Mouse (Mus musculus): Measurements from ENCODE around the gene Vegfa.

Vegfa gene

DNA sequence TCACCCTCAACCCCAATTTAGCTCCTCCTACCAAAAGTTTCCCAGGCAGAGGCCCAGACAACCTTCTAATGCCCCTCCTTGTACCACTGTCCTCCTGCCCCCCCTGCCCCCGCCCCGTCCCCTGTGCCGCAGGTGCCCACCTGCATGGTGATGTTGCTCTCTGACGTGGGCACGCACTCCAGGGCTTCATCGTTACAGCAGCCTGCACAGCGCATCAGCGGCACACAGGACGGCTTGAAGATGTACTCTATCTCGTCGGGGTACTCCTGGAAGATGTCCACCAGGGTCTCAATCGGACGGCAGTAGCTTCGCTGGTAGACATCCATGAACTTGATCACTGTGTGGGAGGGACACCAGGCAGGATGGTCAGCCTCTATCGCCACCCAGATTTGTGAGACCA is 7.0 kb downstream of the Vegfa start:
- no peak for DNase-seq

DNA sequence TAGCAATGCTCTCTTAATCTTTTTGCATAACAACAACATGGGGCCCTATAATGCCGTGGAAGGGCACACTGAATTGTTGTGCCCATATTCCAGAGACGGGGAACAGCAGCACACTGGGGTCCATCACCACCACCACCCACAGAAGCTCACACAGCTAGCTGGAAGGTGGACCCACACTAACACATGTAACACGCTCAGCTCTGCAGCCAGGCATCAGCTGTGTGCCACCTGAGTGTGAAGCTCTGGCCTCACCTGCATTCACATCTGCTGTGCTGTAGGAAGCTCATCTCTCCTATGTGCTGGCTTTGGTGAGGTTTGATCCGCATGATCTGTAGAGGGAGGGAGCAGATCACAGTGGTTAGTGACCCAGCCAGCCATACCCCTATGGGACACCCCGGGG is 8.0 kb downstream of the Vegfa start:
- no peak for DNase-seq

DNA sequence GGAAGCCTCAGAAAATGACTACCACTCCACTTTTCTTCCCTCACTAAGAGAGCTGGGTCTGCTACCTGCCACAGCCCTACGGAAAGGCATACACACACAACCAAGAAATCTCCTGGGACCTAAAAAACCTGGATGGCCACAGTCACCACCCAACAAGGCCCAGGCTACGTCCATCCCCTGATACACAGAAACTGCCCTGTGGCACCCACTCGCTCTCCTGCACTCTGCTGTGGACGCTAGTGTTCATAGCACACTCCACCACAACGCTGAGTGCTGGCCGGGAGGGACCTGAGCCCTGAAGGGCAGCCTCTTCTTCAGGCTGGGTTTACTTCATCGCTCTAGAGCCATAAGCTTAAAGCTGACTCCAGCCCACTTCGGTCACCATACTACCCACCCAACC is 8.6 kb downstream of the Vegfa start:
- no peak for DNase-seq

DNA sequence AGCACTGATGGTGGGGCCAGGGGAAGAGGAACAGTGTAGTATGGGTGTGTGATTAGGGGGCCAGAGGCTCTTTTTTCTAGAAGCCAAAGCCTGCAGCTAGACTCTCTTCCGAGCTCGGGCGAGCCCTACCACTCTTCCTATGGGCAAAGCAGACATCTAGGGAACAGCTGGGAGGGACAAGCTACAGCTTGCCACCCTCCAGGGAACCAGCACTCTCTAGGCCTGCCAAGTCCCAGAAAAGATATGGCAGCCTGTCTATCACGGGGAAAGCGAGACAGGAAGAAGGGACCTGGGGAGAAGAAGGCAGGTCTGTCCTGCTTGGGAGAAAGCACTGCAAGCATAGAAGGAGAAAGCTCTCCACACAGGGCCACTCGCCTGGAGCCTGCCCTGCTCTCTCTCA is 9.2 kb downstream of the Vegfa start:
- no peak for DNase-seq

DNA sequence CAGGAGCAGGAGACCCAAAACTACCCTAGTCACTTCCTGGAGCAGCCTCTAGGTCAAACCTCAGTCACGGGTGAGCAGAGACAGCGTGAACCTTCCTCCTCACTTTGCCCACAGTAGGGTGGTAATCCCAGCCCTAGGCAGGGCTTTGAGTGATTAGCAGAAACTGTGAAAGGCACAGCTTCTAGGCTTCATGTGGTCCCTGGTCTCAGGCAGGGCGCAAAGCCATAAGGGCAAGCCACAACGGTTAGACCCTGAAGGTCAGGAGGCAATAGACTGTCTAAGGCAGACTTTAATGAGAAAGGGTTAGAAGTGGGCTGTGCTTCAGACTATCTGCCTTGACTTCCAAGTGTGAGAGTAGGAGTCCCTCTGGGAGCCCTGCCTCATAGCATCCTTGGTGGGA is 9.7 kb downstream of the Vegfa start:
- no peak for DNase-seq

DNA sequence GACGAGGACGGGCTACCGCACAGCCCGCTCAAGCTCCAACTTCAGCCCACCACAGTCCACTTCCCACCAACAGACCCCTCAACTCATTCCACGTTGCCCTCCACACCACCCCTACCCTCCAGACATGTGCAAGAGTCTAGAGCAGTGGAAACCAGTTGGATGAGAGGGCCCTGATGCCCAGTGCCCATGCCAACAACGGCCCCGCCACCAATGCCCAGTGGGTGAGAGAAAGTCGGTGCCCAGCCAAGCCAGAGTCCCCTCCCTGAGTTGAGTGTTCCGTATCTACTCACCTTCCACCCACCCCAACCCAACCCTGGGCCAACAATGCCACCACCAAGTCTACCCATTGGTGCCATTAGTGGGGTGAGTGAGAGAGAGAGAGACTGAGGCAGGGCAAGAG is 10.4 kb downstream of the Vegfa start:
- no peak for DNase-seq

DNA sequence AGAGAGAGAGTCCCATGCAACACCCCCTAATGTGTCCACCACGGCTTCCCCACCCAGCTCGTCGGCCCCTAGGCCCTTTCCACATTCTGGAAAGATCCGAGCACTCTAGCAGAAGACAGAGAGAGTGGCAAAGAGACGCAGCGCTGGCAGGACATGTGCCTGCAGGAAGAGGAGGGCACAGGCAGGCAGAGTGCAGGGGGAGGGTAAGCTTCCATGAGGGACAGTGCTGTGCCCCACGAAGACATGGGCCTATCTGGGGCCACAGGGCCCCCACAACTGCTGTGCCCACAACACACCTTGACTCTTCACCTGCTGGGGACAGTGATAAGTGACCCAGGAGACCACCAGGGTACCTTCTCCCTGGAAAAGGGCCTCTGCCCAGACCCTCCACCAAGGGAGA is 11.0 kb downstream of the Vegfa start:
- DNase-seq: no peak

DNA sequence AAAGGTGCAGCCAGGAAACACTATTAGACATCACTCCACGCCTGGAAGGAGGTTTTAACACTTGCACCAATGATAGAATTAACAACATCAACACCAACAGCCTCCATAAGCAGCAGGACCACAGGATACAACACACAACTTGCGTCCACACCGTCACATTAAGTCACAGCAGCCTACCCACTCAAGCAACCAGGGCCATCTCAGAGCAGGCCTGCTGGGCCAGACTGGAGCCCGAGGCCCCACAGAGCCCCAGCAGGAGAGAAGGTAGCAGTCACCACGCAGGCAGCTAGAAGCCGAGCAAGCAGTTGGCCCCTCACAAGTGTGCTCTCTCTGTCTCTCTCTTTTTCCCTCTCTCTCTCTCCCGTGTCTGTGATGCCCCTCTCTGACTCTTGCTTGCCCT is 11.6 kb downstream of the Vegfa start:
- no peak for DNase-seq

DNA sequence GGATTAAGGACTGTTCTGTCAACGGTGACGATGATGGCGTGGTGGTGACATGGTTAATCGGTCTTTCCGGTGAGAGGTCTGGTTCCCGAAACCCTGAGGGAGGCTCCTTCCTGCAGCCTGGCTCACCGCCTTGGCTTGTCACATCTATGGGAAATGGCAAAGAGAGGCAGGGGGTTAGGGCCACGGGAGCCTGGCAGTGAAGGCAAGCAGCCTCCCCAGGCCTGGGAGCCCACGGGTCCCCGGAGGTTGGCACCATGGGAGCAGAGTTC is 13.5 kb downstream of the Vegfa start:
- DNase-seq: no peak

DNA sequence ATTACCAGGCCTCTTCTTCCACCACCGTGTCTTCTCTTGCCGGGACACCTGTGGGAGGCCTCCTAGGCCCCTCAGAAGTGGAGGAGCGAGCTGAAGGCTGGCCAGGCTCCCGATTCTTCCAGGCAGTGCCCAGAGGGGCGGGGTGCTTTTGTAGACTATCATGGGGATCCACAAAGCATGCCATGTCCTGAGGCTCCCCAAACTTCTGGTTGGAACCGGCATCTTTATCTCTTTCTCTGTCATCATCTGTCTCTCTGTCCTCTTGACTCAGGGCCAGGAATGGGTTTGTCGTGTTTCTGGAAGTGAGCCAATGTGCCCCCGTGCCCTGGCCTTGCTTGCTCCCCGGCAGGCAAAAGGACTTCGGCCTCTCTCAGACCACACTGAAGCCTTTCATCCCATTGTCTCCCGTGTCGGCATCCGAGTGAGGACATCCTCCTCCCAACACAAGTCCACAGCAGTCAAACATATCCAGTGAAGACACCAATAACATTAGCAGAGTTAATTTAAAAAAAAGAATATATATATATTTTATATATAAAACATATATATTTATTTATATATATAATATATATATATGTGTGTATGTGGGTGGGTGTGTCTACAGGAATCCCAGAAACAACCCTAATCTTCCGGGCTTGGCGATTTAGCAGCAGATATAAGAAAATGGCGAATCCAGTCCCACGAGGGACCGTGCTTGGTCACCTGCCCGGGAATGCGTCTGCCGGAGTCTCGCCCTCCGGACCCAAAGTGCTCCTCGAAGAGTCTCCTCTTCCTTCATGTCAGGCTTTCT is 14.0 kb downstream of the Vegfa start:
- DNase-seq: no peak

DNA sequence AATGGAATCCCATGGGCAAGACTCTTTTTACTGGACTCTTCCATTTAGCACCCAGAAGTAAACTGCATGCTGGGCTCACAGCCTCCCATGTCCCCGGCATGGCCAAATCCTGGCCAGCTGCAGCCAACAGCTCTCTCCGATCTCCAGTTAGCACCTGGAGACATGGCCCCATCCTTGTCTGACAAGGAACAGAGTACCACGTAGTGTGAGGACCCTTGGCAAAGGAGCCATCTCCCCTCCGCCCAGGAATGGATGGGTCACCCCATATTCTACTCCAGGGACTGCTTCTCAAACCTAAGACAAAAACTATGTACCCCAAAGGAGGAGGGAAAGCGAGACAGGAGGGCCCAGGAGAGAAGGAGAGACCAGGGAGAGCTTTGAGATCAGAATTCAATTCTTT is 15.6 kb downstream of the Vegfa start:
- no peak for DNase-seq

DNA sequence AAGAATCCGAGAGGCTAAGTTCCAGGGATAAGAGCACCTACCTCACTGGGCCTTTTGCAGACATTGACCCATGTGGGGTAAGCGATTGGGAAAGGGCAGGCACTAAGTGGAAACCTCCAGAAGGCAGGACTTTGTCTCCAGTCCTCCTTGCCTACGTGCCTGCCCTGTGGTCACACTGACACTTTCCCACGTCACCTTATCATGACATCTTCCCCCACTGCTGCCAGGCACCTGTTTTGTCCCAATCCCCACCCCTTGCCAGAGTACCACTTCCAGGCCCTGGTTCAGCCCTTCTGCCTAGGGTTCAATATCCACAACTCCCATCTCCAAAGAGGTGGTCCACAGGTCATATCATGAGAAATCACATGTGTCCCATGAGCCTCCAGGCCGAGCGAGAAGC is 16.2 kb downstream of the Vegfa start:
- no peak for DNase-seq

DNA sequence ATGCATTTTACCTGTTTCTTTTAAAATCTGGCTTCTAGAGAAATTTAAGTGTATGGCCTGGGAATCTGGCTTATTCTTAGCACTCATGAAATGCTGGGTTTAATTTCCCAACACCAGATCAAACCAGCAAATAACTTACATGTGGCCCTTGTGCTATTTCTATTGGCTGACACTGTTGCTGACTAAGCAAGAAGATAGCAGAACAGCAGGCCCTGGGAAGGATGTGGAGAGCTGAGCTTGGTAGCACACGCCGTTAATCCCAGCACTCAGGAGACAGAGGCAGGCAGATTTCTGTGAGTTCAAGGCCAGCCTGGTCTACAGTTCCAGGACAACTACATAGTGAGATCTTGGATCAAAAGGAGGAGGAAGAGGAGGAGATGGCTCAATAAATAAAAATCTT is 17.2 kb downstream of the Vegfa start:
- no peak for DNase-seq

DNA sequence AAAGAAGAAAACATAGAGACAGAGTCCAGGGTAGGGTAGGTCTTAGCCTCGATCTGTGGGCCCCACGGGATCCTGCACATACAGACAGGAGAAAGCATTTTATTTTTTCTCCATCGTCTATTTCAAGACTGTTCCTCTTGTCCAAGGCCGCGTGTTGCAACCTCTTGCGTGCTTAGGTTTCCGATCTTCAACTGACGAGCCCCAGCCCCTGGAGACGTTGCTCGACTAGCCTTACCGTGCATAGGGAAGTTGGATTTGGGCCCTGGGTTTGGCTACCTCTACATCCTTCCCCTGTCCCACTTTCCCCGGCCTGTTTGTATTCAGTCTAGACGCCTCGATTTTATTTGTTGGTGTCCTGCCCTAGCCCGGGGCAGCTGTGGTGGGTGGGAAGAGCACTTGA is 18.6 kb downstream of the Vegfa start:
- DNase-seq: no peak

DNA sequence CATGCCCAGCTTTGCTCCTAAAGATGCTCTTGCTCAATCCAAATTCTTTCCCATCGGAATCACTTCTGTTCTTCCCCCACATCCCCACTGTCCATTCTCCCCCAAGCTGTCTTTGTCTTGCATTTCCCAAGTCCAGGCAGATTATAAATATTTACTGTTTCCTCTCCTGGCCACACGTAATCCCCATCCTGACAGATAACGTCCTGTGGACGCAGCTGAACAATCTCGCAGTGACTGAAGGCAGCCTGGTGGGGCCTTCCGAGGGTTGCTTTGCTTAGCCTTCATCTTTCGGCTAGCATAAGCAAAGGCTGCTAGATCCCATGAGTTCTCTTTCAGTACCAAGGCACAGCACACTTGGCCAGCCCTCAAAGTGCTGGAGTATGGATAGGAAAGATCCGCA is 20.0 kb downstream of the Vegfa start:
- DNase-seq: no peak

DNA sequence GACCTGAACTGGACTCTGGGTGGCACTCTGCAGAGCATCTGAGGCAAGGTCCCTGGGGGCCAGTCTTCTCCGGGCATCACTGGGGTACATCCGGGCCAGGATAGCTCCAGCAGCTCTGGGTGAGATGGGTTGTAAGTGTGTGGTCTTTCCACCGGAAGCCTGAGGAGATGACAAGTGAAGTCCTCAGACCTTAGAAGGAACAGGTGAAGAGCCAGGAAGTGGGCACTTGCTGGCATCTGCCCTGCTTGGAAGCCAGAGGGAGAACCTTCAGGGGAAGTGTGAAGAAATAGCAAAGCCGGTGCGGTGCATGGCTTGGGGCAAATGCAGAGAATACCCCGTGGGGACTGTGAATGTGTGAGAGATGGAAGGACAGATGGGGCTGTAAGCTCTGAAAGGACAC is 21.7 kb downstream of the Vegfa start:
- DNase-seq: no peak

DNA sequence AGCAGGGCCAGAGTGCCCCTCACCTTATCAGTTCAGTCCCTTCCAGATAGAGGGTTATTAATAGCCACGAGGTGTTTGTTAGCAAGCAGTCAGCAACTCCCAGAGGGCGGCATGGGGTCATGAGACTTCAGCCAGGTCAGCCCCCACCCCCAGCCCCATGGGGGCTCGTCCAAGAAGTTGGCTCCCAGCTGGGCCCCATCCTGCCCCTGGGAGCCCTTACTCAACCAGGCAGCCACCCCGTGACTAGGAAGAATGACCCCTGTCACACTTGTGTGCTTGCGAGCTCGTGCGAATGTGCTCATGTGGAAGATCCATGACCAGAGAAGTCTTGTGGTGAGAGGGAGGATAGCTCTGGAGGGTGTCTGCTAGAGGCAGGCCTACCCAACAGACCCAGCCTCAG is 23.0 kb downstream of the Vegfa start:
- no peak for DNase-seq

DNA sequence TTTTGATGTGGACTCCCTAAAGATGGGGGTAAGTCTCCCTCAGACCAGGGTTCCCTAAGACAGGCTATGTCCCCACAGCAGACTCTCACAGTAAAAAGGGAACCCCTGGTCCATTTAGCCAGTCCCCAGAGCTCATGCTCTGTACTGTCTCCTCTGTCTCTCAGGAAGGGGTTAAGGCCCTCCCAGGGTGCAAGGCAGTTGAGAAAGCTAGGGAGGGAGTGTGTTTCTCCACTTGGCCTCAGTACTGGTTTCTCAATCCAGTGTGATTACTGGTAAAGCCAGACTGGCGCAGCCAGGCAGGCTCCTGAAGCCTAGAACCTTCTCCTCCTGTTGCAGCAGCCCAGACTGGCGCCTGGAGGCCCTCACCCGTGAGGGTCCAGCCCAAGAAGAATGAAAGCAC is 26.7 kb downstream of the Vegfa start:
- no peak for DNase-seq

DNA sequence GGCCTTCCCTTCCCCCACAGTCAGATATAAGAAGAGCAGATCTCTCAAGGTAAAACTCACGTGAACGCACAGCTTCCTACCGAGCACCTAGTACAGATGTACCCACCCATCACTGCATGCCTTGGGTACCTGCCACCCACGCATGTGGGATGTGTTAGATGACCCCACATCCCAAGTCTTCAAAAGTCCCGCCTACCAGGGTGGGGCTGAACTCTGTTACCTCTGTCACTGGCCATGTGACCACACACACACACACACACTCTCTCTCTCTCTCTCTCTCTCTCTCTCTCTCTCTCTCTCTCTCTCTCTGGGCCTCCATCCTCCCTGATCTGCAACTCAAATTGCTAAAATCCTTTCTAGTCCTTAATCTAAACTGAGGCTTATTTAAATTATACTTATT is 27.7 kb downstream of the Vegfa start:
- DNase-seq: no peak

DNA sequence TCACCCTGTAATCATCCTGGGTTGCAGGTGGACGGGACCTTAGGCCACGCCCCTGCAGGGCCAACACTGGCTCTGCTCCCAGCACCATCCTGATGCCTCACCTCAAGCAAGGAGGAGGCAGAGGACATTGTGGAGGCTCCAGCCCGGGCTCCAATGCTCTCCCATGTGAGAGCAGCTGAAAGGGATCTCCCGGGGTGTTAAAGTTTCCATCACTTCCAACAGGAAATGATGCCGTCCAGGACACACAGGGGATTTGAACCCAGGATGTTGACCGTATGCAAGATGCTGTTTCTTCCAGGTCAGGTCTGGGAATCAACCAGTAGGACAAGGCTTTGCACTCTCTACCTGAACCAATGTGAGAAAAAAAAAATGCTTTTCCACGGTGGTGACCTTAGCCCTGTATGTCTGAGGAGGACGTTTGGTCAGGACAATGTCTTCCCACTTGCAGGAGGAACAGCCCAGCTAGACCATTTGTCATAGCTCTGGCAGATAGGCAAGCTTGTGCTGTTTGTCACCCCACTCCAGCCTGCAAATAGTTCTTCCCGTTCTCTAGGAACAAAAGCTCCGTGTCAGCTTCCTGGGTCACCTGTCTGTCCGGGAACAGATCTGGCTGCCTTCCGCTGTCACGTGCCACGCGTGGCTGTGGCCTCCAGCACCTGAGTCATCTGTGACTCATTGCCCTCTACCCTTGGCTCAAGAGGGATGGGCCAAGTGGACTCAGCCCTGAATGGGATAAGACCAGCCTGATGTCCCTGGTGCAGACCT is 28.3 kb downstream of the Vegfa start:
- DNase-seq: peak; percentile 68

DNA sequence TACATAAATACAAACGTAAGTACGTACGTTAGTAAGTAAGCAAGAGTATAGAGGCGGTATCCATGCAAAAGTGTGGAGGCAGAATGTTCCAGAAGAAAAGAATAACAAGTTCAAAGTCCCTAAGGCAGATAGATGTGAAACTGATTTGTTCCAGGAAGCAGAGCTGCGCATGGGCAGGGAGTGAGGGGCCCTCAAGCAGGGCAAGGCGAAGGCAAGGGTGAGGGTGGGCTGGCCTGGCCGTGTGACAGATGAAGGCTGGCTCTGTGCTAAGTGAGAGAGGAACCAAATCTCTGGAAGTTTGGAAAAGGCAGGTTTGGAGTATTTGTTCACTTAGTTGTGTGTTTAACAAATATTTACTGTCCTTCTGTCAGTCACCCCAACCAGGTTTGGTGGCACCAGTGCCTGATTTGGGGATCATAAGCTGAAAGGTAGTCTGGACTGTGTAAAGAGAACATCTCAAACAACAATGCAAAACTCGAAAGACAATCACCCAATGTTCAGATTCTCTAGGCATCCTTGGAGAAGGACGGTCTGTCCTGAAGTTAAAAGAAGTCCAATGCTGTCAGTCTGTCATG is 32.7 kb downstream of the Vegfa start:
- DNase-seq: no peak

DNA sequence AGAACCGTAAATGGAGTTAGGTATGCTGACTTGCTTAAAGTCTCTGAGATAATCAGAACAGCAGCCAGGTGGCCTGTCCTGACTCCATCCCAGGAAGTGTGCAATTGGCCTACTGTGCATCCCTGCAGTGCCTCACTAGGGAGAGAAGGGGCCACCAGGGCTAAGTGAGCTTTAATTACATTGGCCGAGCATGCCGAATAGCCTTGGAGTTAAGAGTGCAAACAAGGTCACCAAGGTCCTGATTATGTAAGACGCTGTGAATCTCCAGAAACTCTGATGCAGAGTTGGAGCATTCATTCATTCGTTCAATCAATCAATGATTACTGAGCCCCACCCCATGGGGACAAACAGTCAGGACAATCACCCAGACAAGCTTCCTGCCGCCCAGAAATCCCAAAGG is 33.8 kb downstream of the Vegfa start:
- no peak for DNase-seq

DNA sequence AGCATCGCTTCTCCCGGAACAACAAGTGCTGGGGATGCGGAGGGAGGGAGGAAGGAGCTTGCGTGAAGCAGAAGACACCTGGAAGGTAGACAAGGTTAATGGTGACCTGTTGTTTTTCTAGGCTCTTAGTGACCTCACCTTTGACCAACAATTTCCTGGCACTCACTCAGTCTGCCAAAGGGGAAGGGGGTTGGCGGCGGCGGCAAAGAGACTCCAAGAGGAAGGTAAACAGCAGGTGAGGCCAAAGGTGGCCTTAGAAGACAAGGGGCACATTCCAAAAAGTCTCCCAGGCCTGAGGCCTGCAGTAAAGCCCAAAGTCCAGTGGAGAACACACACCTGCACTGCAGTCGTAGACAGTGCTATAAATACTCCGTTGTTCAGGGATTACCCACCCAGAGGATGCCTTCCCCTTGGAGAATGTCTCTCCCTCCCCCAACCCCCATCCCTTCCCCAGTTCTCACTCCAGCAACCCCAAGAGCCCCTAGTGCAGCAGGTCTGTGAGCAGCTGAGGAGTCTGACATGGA is 35.2 kb downstream of the Vegfa start:
- DNase-seq: peak; percentile 51

DNA sequence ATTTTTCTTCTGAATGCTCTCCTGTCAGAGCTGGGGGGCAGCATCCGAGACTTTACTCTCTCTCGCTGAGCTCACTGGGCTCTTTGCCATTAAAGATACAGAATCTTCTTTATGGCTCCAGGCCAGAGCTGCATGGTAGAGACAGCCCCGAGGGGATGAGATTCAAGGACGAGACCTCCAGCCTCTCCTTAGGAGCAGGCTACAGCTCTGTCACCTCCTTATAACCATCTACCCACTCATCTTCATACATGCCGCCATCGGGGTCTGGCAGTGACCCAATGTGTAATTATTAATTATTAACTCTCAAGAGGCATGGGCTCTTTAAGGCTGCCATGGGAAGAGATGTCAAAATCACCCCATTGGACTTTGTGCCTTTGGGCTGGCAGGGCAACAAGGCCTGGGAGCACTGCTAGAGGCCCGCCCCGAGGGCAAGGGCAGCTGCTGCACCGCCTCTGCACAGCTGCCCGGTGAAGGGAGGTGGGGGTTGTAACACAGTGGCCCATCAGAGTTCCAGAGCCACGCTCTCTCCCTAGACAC is 37.8 kb downstream of the Vegfa start:
- no peak for DNase-seq
